Mouse (Mus musculus) testis, adult 2 months (tissue): ENCODE results near the gene Iqsec1. TPM values are rescaled to one million over a fixed set of nuclear protein-coding genes. Genes with fewer than 3 reads are reported as not detected.

ENCODE experiments used
- H3K27ac ChIP-seq: fragments of 200-500 bp; 2 replicates; pipeline ENCODE4 v1.5.1; 2012; ENCODE audit warnings: low read depth, low read length; ENCODE audit not compliant: control insufficient read depth, insufficient read depth
- H3K27me3 ChIP-seq: fragments of 200-500 bp; 2 replicates; pipeline ENCODE4 v1.6.1; 2012; ENCODE audit warnings: mild to moderate bottlenecking, low read length, moderate library complexity; ENCODE audit not compliant: control insufficient read depth, insufficient read depth
- H3K36me3 ChIP-seq: fragments of 200-500 bp; 2 replicates; pipeline ENCODE4 v1.6.1; 2012; ENCODE audit warnings: mild to moderate bottlenecking, low read length; ENCODE audit not compliant: control insufficient read depth, insufficient read depth
- H3K4me1 ChIP-seq: fragments of 200-500 bp; 2 replicates; pipeline ENCODE4 v1.6.1; 2012; ENCODE audit warnings: low read length; ENCODE audit not compliant: control insufficient read depth, insufficient read depth
- H3K4me3 ChIP-seq: fragments of 200-500 bp; 2 replicates; pipeline ENCODE4 v1.5.1; 2012; ENCODE audit warnings: low read depth, mild to moderate bottlenecking, low read length, moderate library complexity, mixed read lengths; ENCODE audit not compliant: control insufficient read depth
- CTCF ChIP-seq: fragments of 200-500 bp; IDR thresholded peaks from 2 replicates; pipeline ENCODE4 v1.5.1; 2012; ENCODE audit warnings: low read depth, mild to moderate bottlenecking, inconsistent platforms, low read length, moderate library complexity; ENCODE audit not compliant: control insufficient read depth, insufficient read depth, insufficient replicate concordance
- POLR2A ChIP-seq: fragments of 200-500 bp; IDR thresholded peaks from 2 replicates; pipeline ENCODE4 v1.6.1; 2012; ENCODE audit warnings: low read depth, mild to moderate bottlenecking, inconsistent platforms, low read length, moderate library complexity; ENCODE audit not compliant: control insufficient read depth
- polyA plus RNA-seq: library from polyadenylated mRNA; depleted of rRNA; stranded (reverse); fragments of >200 nt; gene quantifications from 2 replicates; pipeline ENCODE4 v1.2.3, GENCODE M21; 2012

Iqsec1 gene
- polyA plus RNA-seq, 1 experiment = 47.2 TPM

GRCm38 (mm10) chr6:90796902-90797596, 191.4 kb downstream of the Iqsec1 start:
- Histone ChIP-seq H3K36me3 (no peaks in the 10 kb centered on the region), H3K27ac (no peak overlapping the region), H3K27me3 (no peaks in the 10 kb centered on the region), H3K4me3 (no peak overlapping the region), H3K4me1 (peaks cover 2% of the 10 kb centered on the region; the same call in 1 of the 2 replicates)
- no peak for TF ChIP-seq POLR2A
- TF ChIP-seq CTCF = no peak

- Histone ChIP-seq H3K4me3 (no peak overlapping the region), H3K27me3 (no peaks in the 10 kb centered on the region), H3K36me3 (no peaks in the 10 kb centered on the region), H3K4me1 (peaks cover 2% of the 10 kb centered on the region; the same call in 1 of the 2 replicates), H3K27ac (no peak overlapping the region)
- no peak for TF ChIP-seq CTCF
- TF ChIP-seq POLR2A = no peak
Observed at GRCm38 (mm10) chr6:90790901-90791300, 197.6 kb downstream of the Iqsec1 start.

- no peak overlapping the region for H3K27ac ChIP-seq
- no peak overlapping the region for H3K4me3 ChIP-seq
- no peaks in the 10 kb centered on the region for H3K36me3 ChIP-seq
- TF ChIP-seq CTCF (no peak), POLR2A (no peak)
- no peaks in the 10 kb centered on the region for H3K27me3 ChIP-seq
- peaks cover 2% of the 10 kb centered on the region; the same call in 1 of the 2 replicates for H3K4me1 ChIP-seq
Observed at GRCm38 (mm10) chr6:90789520-90789919, 199.0 kb downstream of the Iqsec1 start.

GRCm38 (mm10) chr6:90787587-90787986, 200.9 kb downstream of the Iqsec1 start:
- Histone ChIP-seq H3K4me1 (peaks cover under 1% of the 10 kb centered on the region; the same call in 1 of the 2 replicates), H3K27ac (no peak overlapping the region)
- TF ChIP-seq POLR2A (no peak), CTCF (no peak)

GRCm38 (mm10) chr6:90787036-90787435, 201.4 kb downstream of the Iqsec1 start:
- Histone ChIP-seq H3K27me3 (no peaks in the 10 kb centered on the region), H3K4me1 (peaks cover 4% of the 10 kb centered on the region)

More at GRCm38 (mm10) chr6:90787587-90787986, 200.9 kb downstream of the Iqsec1 start:
- H3K4me3 ChIP-seq = no peak overlapping the region
- H3K36me3 ChIP-seq = no peaks in the 10 kb centered on the region
- no peaks in the 10 kb centered on the region for H3K27me3 ChIP-seq

GRCm38 (mm10) chr6:90786589-90786988, 201.9 kb downstream of the Iqsec1 start:
- TF ChIP-seq POLR2A (no peak), CTCF (no peak)
- Histone ChIP-seq H3K4me1 (peaks cover 4% of the 10 kb centered on the region), H3K36me3 (no peaks in the 10 kb centered on the region), H3K4me3 (no peak overlapping the region), H3K27me3 (no peaks in the 10 kb centered on the region), H3K27ac (no peak overlapping the region)

More at GRCm38 (mm10) chr6:90787036-90787435, 201.4 kb downstream of the Iqsec1 start:
- TF ChIP-seq POLR2A = no peak
- no peak for TF ChIP-seq CTCF
- Histone ChIP-seq H3K4me3 (no peak overlapping the region), H3K27ac (no peak overlapping the region), H3K36me3 (no peaks in the 10 kb centered on the region)

- Histone ChIP-seq H3K27me3 (no peaks in the 10 kb centered on the region), H3K4me1 (peaks cover 4% of the 10 kb centered on the region), H3K4me3 (no peak overlapping the region), H3K36me3 (no peaks in the 10 kb centered on the region), H3K27ac (no peak overlapping the region)
- TF ChIP-seq CTCF (no peak), POLR2A (no peak)
Observed at GRCm38 (mm10) chr6:90783945-90784344, 204.5 kb downstream of the Iqsec1 start.
